Mouse (Mus musculus) lung, adult 2 months (tissue): ENCODE measurements around the gene Prkag1. TPM values are rescaled to one million over a fixed set of nuclear protein-coding genes. Genes with fewer than 3 reads are reported as not detected.

Source experiments
- DNase-seq: peaks from one replicate; pipeline ENCODE4 v3.0.0; 2022
- H3K4me1 ChIP-seq: fragments of 200-500 bp; 2 replicates; pipeline ENCODE4 v1.6.1; 2011; ENCODE audit warnings: low read length; ENCODE audit not compliant: control insufficient read depth, insufficient read depth
- H3K4me3 ChIP-seq: fragments of 200-500 bp; replicated peaks from 2 replicates; pipeline ENCODE3; 2011; ENCODE audit warnings: low read depth, mild to moderate bottlenecking, control low read depth, low read length; ENCODE audit errors: extremely low read depth
- CTCF ChIP-seq: fragments of 200-500 bp; IDR thresholded peaks from 2 replicates; pipeline ENCODE4 v1.5.1; 2011; ENCODE audit warnings: mild to moderate bottlenecking, low read length, control low read depth; ENCODE audit not compliant: insufficient read depth
- POLR2A ChIP-seq: fragments of 200-500 bp; IDR thresholded peaks from 2 replicates; pipeline ENCODE4 v1.6.1; 2011; ENCODE audit warnings: low read depth, mild to moderate bottlenecking, control low read depth, low read length, borderline replicate concordance; ENCODE audit errors: extremely low read depth
- WGBS: fragments of 180-500 bp; shearing (Covaris S2); methylation state at CpG from one replicate; pipeline ENCODE4 v1.1.7; 2018; 5-methylcytosine and 5-hydroxymethylcytosine counted together
- polyA plus RNA-seq: library from polyadenylated mRNA; depleted of rRNA; stranded (reverse); fragments of >200 nt; gene quantifications from 2 replicates; pipeline ENCODE4 v1.2.3, GENCODE M21; 2012

Prkag1 gene
- polyA plus RNA-seq, 1 experiment: 62.8 TPM

- DNase-seq: no peak
- TF ChIP-seq CTCF: no peak
- TF ChIP-seq POLR2A: no peak
- Histone ChIP-seq H3K4me1 (peaks cover 5% of the 10 kb centered on the region), H3K4me3 (no peak overlapping the region)
- WGBS: 23% methylated on average over 6 of the region's 6 CpGs
Measured at GRCm38 (mm10) chr15:98808651-98809134, 22.6 kb downstream of the Prkag1 start.

GRCm38 (mm10) chr15:98807895-98808650 lies 23.2 kb downstream of the Prkag1 start:
- 2% methylated on average over 33 of the region's 34 CpGs for WGBS
- no peak for TF ChIP-seq POLR2A
- no peak for TF ChIP-seq CTCF
- no peak for DNase-seq

GRCm38 (mm10) chr15:98806809-98807770 lies 24.2 kb downstream of the Prkag1 start:
- TF ChIP-seq CTCF (no peak), POLR2A (no peak)
- WGBS: 4% methylated on average over 58 of the region's 58 CpGs
- DNase-seq: no peak
- Histone ChIP-seq H3K4me3 (no peak overlapping the region), H3K4me1 (peaks cover 5% of the 10 kb centered on the region)

More at GRCm38 (mm10) chr15:98807895-98808650, 23.2 kb downstream of the Prkag1 start:
- H3K4me1 ChIP-seq: peaks cover 5% of the 10 kb centered on the region
- no peak overlapping the region for H3K4me3 ChIP-seq

- H3K4me3 ChIP-seq: no peak overlapping the region
- no peak for TF ChIP-seq CTCF
- TF ChIP-seq POLR2A: no peak
- 34% methylated on average over 30 of the region's 30 CpGs for WGBS
- peaks cover 5% of the 10 kb centered on the region for H3K4me1 ChIP-seq
- DNase-seq: no peak
Measured at GRCm38 (mm10) chr15:98806071-98806808, 25.1 kb downstream of the Prkag1 start.

- H3K4me1 ChIP-seq: peaks cover 5% of the 10 kb centered on the region
- DNase-seq: peak; percentile 63
- 4% methylated on average over 64 of the region's 64 CpGs for WGBS
- no peak overlapping the region for H3K4me3 ChIP-seq
- TF ChIP-seq CTCF (peak; percentile 53), POLR2A (no peak)
Measured at GRCm38 (mm10) chr15:98805324-98806040, 25.8 kb downstream of the Prkag1 start.

GRCm38 (mm10) chr15:98804054-98804453 lies 27.3 kb downstream of the Prkag1 start:
- Histone ChIP-seq H3K4me1 (peaks cover 5% of the 10 kb centered on the region), H3K4me3 (no peak overlapping the region)
- under 1% methylated on average over 32 of the region's 32 CpGs for WGBS
- peak; percentile 86 for DNase-seq
- TF ChIP-seq POLR2A (no peak), CTCF (peak; percentile 63)

GRCm38 (mm10) chr15:98802926-98803325 lies 28.4 kb downstream of the Prkag1 start:
- Histone ChIP-seq H3K4me1 (peaks cover 5% of the 10 kb centered on the region), H3K4me3 (no peak overlapping the region)
- WGBS: 22% methylated on average over 8 of the region's 8 CpGs
- TF ChIP-seq CTCF (no peak), POLR2A (no peak)
- no peak for DNase-seq

- no peak overlapping the region for H3K4me3 ChIP-seq
- no peaks in the 10 kb centered on the region for H3K4me1 ChIP-seq
- 12% methylated on average over 12 of the region's 12 CpGs for WGBS
- peak; percentile 87 for TF ChIP-seq CTCF
- no peak for TF ChIP-seq POLR2A
- peak; percentile 83 for DNase-seq
Measured at GRCm38 (mm10) chr15:98799396-98799795, 31.9 kb downstream of the Prkag1 start.

- WGBS: 60% methylated on average over 3 of the region's 3 CpGs
- DNase-seq: no peak
- no peak overlapping the region for H3K4me3 ChIP-seq
- TF ChIP-seq POLR2A (no peak), CTCF (no peak)
- H3K4me1 ChIP-seq: no peaks in the 10 kb centered on the region
Measured at GRCm38 (mm10) chr15:98798903-98799302, 32.4 kb downstream of the Prkag1 start.
